Mouse (Mus musculus): ENCODE measurements around the gene Olfr926. TPM values are rescaled to one million over a fixed set of nuclear protein-coding genes. Genes with fewer than 3 reads are reported as not detected.
"Not testable (repeated sequence)": the region's sequence is repeated elsewhere in the genome, so short reads cannot be mapped to it uniquely, and the experiment has no call there.

Olfr926 gene
- not detected for total RNA-seq (2022)

- DNase-seq (ENCODE audit: low spot score in 2 of 2) = no peak
These were observed at the start of gene Olfr926 for GRCm38 (mm10) chr9:38876826-38877225. Olfr926 (plus strand) TSS chr9:38877126.

- DNase-seq (ENCODE audit: low spot score in 2 of 2) = no peak
These were observed 43.9 kb upstream of the Olfr926 start for GRCm38 (mm10) chr9:38833027-38833426.

- no peak for DNase-seq (ENCODE audit: low spot score in 2 of 2)
These were observed 32.8 kb upstream of the Olfr926 start, which contains the start of gene Olfr924 for GRCm38 (mm10) chr9:38844149-38844548. Olfr924 (plus strand) TSS chr9:38844449.

GRCm38 (mm10) chr9:38854760-38855159, 22.2 kb upstream of the Olfr926 start, which contains the start of gene Olfr26:
Olfr26 (plus strand) TSS chr9:38855060.
- DNase-seq (ENCODE audit: low spot score in 2 of 2) = no peak

- not testable (repeated sequence) for DNase-seq (ENCODE audit: low spot score in 2 of 2)
These were observed 2.0 kb upstream of the Olfr926 start for GRCm38 (mm10) chr9:38874880-38875279.

Other genes with a start within 250 kb of the Olfr926 start
- not detected for gene Olfr916, start 217.3 kb upstream of the Olfr926 start, total RNA-seq (2022)
- gene Olfr917, start 211.3 kb upstream of the Olfr926 start, total RNA-seq (2022) = not detected
- gene Olfr918, start 202.5 kb upstream of the Olfr926 start, total RNA-seq (2022) = not detected
- not detected for gene Olfr919, start 173.5 kb upstream of the Olfr926 start, total RNA-seq (2022)
- 10 to 100 TPM; 13.2 to 24.4 (median 19.0) TPM for gene Vwa5a, start 158.9 kb upstream of the Olfr926 start, total RNA-seq (2022)
- gene Olfr920, start 124.8 kb upstream of the Olfr926 start, total RNA-seq (2022) = under 1 TPM in 3 of 4 experiments, not detected in 1; 0.05 to 0.18 (median 0.08) TPM
- not detected for gene Olfr921, start 104.1 kb upstream of the Olfr926 start, total RNA-seq (2022)
- gene Olfr922, start 62.5 kb upstream of the Olfr926 start, total RNA-seq (2022) = not detected
- not detected for gene Olfr923, start 50.6 kb upstream of the Olfr926 start, total RNA-seq (2022)
- gene Olfr924, start 32.7 kb upstream of the Olfr926 start, total RNA-seq (2022) = not detected
- gene Olfr26, start 22.1 kb upstream of the Olfr926 start, total RNA-seq (2022) = not detected
- gene Olfr930, start 52.7 kb downstream of the Olfr926 start, total RNA-seq (2022) = not detected
- gene Olfr933, start 95.2 kb downstream of the Olfr926 start, total RNA-seq (2022) = under 1 TPM in 1 of 4 experiments, not detected in 3; 0.10 TPM
- gene Olfr934, start 111.2 kb downstream of the Olfr926 start, total RNA-seq (2022) = not detected
- gene Olfr935, start 122.6 kb downstream of the Olfr926 start, total RNA-seq (2022) = not detected
- gene Olfr146, start 146.3 kb downstream of the Olfr926 start, total RNA-seq (2022) = not detected
- not detected for gene Olfr937, start 187.8 kb downstream of the Olfr926 start, total RNA-seq (2022)
- not detected for gene Olfr938, start 201.8 kb downstream of the Olfr926 start, total RNA-seq (2022)